Mouse (Mus musculus): ENCODE results near the gene Pcdh15. TPM values are rescaled to one million over a fixed set of nuclear protein-coding genes. Genes with fewer than 3 reads are reported as not detected.

The Pcdh15 gene
- polyA plus RNA-seq, 1 experiment from 2014 or later, result 0.07 TPM

GRCm38 (mm10) chr10:73667501-73667900, 568.4 kb downstream of the Pcdh15 start:
- Histone ChIP-seq H3K36me3 (ENCODE audit: control insufficient read depth, insufficient read depth) (no peaks in the 10 kb centered on the region), H3K27ac (ENCODE audit: low read length) (no peak overlapping the region), H3K4me1 (ENCODE audit: control insufficient read depth, low read depth, low read length) (no peaks in the 10 kb centered on the region), H3K27me3 (ENCODE audit: control insufficient read depth, insufficient read depth, low read depth, low read length) (no peaks in the 10 kb centered on the region), H3K9ac (ENCODE audit: low read depth, low read length) (no peak overlapping the region), H3K4me3 (ENCODE audit: low read depth, low read length) (no peak overlapping the region), H3K9me3 (replicated peaks; ENCODE audit: control insufficient read depth, low read length) (no peaks in the 10 kb centered on the region), H3K4me2 (ENCODE audit: low read depth, low read length) (no peak overlapping the region)
- 73% methylated on average over 1 of the region's 1 CpGs for WGBS (ENCODE audit: insufficient replicate concordance)
- ATAC-seq (ENCODE audit: low read depth), result no peak

GRCm38 (mm10) chr10:73700519-73701286, 601.6 kb downstream of the Pcdh15 start:
- no peak for ATAC-seq (ENCODE audit: low read depth)
- Histone ChIP-seq H3K4me3 (ENCODE audit: low read depth, low read length) (no peak overlapping the region), H3K4me1 (ENCODE audit: control insufficient read depth, low read depth, low read length) (no peaks in the 10 kb centered on the region), H3K4me2 (ENCODE audit: low read depth, low read length) (no peak overlapping the region), H3K36me3 (ENCODE audit: control insufficient read depth, insufficient read depth) (no peaks in the 10 kb centered on the region), H3K9ac (ENCODE audit: low read depth, low read length) (no peak overlapping the region), H3K27me3 (ENCODE audit: control insufficient read depth, insufficient read depth, low read depth, low read length) (no peaks in the 10 kb centered on the region), H3K27ac (ENCODE audit: low read length) (no peak overlapping the region), H3K9me3 (replicated peaks; ENCODE audit: control insufficient read depth, low read length) (no peaks in the 10 kb centered on the region)
- WGBS (ENCODE audit: insufficient replicate concordance), result 45% methylated on average over 5 of the region's 5 CpGs

DNA sequence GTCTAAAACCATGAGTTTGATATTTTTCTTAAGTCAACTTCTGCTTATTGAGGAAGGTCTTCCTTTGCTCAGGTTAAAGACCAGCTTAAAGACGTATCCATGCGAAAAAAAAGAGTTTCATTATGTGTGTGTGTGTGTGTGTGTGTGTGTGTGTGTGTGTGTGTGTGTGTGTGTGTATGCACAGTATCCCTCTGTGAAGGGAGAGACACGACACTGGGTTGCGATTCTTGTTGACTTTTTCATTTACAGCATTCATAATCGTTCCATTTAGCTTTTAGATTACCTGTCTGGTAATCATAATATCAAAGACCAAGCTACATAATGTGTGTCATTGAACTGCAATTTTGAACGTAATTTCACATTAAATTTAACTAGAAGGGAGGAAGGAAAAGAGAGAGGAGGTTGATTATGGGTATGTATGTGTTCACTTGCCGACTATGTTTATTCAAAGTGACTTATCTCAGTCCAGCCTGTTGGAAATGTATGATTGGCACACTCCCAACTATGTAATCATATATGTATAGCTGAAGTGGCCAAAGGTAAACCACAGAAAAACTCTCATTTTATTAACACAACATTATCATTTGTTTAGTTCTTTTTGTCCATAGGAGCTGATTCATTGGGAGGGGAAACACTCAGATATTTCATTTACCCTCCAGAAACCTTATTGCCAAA, 626.6 kb downstream of the Pcdh15 start:
- WGBS (ENCODE audit: insufficient replicate concordance), result 62% methylated on average over 7 of the region's 7 CpGs
- Histone ChIP-seq H3K27me3 (ENCODE audit: control insufficient read depth, insufficient read depth, low read depth, low read length) (no peaks in the 10 kb centered on the region), H3K4me1 (ENCODE audit: control insufficient read depth, low read depth, low read length) (no peaks in the 10 kb centered on the region), H3K36me3 (ENCODE audit: control insufficient read depth, insufficient read depth) (no peaks in the 10 kb centered on the region), H3K4me2 (ENCODE audit: low read depth, low read length) (no peak overlapping the region), H3K4me3 (ENCODE audit: low read depth, low read length) (no peak overlapping the region), H3K9me3 (replicated peaks; ENCODE audit: control insufficient read depth, low read length) (no peaks in the 10 kb centered on the region; the same call in 1 of the 2 replicates), H3K9ac (ENCODE audit: low read depth, low read length) (no peak overlapping the region), H3K27ac (ENCODE audit: low read length) (no peak overlapping the region)
- no peak for ATAC-seq (ENCODE audit: low read depth)

- no peak overlapping the region for H3K9ac ChIP-seq (ENCODE audit: low read depth, low read length)
- no peaks in the 10 kb centered on the region for H3K27me3 ChIP-seq (ENCODE audit: control insufficient read depth, insufficient read depth, low read depth, low read length)
- no peaks in the 10 kb centered on the region for H3K4me1 ChIP-seq (ENCODE audit: control insufficient read depth, low read depth, low read length)
- H3K4me2 ChIP-seq (ENCODE audit: low read depth, low read length), result no peak overlapping the region
- WGBS (ENCODE audit: insufficient replicate concordance), result 69% methylated on average over 7 of the region's 7 CpGs
- ATAC-seq (ENCODE audit: low read depth), result no peak
- H3K9me3 ChIP-seq (replicated peaks; ENCODE audit: control insufficient read depth, low read length), result no peaks in the 10 kb centered on the region
- no peak overlapping the region for H3K4me3 ChIP-seq (ENCODE audit: low read depth, low read length)
- H3K36me3 ChIP-seq (ENCODE audit: control insufficient read depth, insufficient read depth), result no peaks in the 10 kb centered on the region
- H3K27ac ChIP-seq (ENCODE audit: low read length), result no peak overlapping the region
Observed at GRCm38 (mm10) chr10:73733246-73733645, 634.1 kb downstream of the Pcdh15 start.

DNA sequence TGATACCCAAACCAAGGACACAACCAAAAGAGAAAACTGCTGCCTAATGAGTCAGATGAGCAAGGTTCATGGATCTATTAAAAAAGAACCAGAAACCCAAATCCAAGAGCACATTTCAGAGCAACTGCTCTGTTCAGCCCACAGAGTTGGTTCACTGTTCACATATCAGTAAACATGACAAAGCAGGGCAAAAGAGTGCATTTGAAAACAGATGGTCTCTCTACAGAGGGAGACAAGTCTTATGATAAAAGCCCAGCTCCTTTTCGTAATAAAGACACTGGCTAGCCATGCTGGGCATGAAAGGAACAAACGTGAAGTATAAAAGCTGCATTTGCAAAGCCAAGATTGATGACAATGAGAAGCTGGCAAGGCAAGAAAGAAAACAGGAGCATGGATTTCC, 649.9 kb downstream of the Pcdh15 start:
- H3K27ac ChIP-seq (ENCODE audit: low read length), result no peak overlapping the region

DNA sequence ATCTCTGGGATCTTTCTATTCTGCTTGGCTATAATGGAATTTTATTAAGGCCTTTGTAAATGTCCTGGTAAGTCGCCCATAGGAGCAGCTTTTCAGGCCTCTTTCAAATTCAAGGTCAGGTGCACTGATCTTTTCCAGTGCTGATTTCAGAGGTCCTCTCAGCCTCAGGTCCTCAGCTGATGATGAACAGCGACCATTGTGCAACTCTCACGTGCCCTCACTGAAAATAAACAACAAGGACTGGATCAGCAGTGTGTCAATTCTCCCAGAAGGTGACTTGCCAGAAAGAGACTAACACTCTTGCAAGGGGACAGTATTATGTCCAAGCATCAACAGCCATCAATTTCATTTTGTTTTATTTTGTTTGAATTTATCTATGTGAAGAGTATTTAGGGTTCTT, 654.7 kb downstream of the Pcdh15 start:
- ATAC-seq (ENCODE audit: low read depth), result no peak
- H3K36me3 ChIP-seq (ENCODE audit: control insufficient read depth, insufficient read depth), result no peaks in the 10 kb centered on the region
- no peak overlapping the region for H3K9ac ChIP-seq (ENCODE audit: low read depth, low read length)
- no peaks in the 10 kb centered on the region for H3K27me3 ChIP-seq (ENCODE audit: control insufficient read depth, insufficient read depth, low read depth, low read length)
- 24% methylated on average over 3 of the region's 3 CpGs for WGBS (ENCODE audit: insufficient replicate concordance)
- H3K27ac ChIP-seq (ENCODE audit: low read length), result no peak overlapping the region
- no peak overlapping the region for H3K4me3 ChIP-seq (ENCODE audit: low read depth, low read length)
- H3K4me1 ChIP-seq (ENCODE audit: control insufficient read depth, low read depth, low read length), result no peaks in the 10 kb centered on the region
- no peaks in the 10 kb centered on the region for H3K9me3 ChIP-seq (replicated peaks; ENCODE audit: control insufficient read depth, low read length)
- no peak overlapping the region for H3K4me2 ChIP-seq (ENCODE audit: low read depth, low read length)

More for the DNA sequence above, 649.9 kb downstream of the Pcdh15 start:
- no peaks in the 10 kb centered on the region for H3K27me3 ChIP-seq (ENCODE audit: control insufficient read depth, insufficient read depth, low read depth, low read length)
- no peaks in the 10 kb centered on the region for H3K4me1 ChIP-seq (ENCODE audit: control insufficient read depth, low read depth, low read length)
- H3K4me2 ChIP-seq (ENCODE audit: low read depth, low read length), result no peak overlapping the region
- no peak overlapping the region for H3K4me3 ChIP-seq (ENCODE audit: low read depth, low read length)
- H3K9me3 ChIP-seq (replicated peaks; ENCODE audit: control insufficient read depth, low read length), result no peaks in the 10 kb centered on the region
- no peaks in the 10 kb centered on the region for H3K36me3 ChIP-seq (ENCODE audit: control insufficient read depth, insufficient read depth)
- no peak overlapping the region for H3K9ac ChIP-seq (ENCODE audit: low read depth, low read length)
- 41% methylated on average over 2 of the region's 2 CpGs for whole genome bisulfite sequencing (ENCODE audit: insufficient replicate concordance)
- ATAC-seq (ENCODE audit: low read depth), result no peak

DNA sequence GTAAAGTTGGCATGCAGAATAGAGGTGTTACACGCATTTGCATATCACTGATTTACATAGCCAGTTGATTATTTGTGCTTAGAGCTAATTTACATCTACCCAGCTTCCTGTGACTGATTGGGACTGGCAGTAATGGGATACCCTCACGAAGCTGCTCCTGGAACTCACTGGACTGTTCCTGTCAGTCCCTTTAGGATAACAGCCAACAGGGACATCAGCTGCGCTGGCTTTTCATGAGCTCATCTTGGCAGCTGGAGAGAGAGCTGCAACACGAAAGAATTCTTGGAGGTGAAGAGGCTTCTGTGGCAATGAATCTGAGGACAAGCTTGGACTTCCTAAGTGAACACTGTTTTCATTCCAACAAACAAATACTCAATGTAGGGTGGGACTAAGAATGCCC, 683.8 kb downstream of the Pcdh15 start:
- no peak overlapping the region for H3K4me2 ChIP-seq (ENCODE audit: low read depth, low read length)
- no peak overlapping the region for H3K27ac ChIP-seq (ENCODE audit: low read length)
- no peaks in the 10 kb centered on the region for H3K9me3 ChIP-seq (replicated peaks; ENCODE audit: control insufficient read depth, low read length)
- H3K4me3 ChIP-seq (ENCODE audit: low read depth, low read length), result no peak overlapping the region
- 41% methylated on average over 4 of the region's 4 CpGs for WGBS (ENCODE audit: insufficient replicate concordance)
- H3K9ac ChIP-seq (ENCODE audit: low read depth, low read length), result no peak overlapping the region
- no peaks in the 10 kb centered on the region for H3K36me3 ChIP-seq (ENCODE audit: control insufficient read depth, insufficient read depth)
- H3K4me1 ChIP-seq (ENCODE audit: control insufficient read depth, low read depth, low read length), result no peaks in the 10 kb centered on the region
- no peak for ATAC-seq (ENCODE audit: low read depth)
- H3K27me3 ChIP-seq (ENCODE audit: control insufficient read depth, insufficient read depth, low read depth, low read length), result no peaks in the 10 kb centered on the region

- H3K27me3 ChIP-seq (ENCODE audit: control insufficient read depth, insufficient read depth, low read depth, low read length), result no peaks in the 10 kb centered on the region
- no peak overlapping the region for H3K9ac ChIP-seq (ENCODE audit: low read depth, low read length)
- H3K4me3 ChIP-seq (ENCODE audit: low read depth, low read length), result no peak overlapping the region
- no peak overlapping the region for H3K4me2 ChIP-seq (ENCODE audit: low read depth, low read length)
- 69% methylated on average over 3 of the region's 3 CpGs for WGBS (ENCODE audit: insufficient replicate concordance)
- no peaks in the 10 kb centered on the region for H3K9me3 ChIP-seq (replicated peaks; ENCODE audit: control insufficient read depth, low read length)
- no peaks in the 10 kb centered on the region for H3K4me1 ChIP-seq (ENCODE audit: control insufficient read depth, low read depth, low read length)
- no peak for ATAC-seq (ENCODE audit: low read depth)
- H3K27ac ChIP-seq (ENCODE audit: low read length), result no peak overlapping the region
- no peaks in the 10 kb centered on the region for H3K36me3 ChIP-seq (ENCODE audit: control insufficient read depth, insufficient read depth)
Observed at GRCm38 (mm10) chr10:73788163-73788562, 689.0 kb downstream of the Pcdh15 start.

DNA sequence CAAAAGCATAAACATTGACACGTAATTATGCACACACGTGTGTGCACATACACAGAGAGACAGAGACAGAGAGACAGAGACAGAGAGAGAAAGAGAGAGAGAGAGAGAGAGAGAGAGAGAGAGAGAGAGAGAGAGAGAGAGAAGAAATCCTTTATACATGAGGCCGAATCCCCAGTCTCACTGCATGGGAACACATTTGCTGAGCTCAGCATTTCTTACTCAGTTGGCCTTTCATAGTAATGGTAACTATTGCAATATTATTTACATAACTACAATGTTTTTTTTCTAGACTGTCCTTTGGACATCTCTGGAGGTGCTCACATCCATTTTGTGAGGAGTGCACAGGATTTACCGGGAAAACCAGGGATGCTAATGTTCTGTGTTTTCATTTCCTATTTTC, 705.9 kb downstream of the Pcdh15 start:
- H3K9ac ChIP-seq (ENCODE audit: low read depth, low read length), result no peak overlapping the region
- H3K9me3 ChIP-seq (replicated peaks; ENCODE audit: control insufficient read depth, low read length), result no peaks in the 10 kb centered on the region
- H3K4me3 ChIP-seq (ENCODE audit: low read depth, low read length), result no peak overlapping the region
- 68% methylated on average over 4 of the region's 4 CpGs for WGBS (ENCODE audit: insufficient replicate concordance)
- H3K27ac ChIP-seq (ENCODE audit: low read length), result no peak overlapping the region
- no peaks in the 10 kb centered on the region for H3K36me3 ChIP-seq (ENCODE audit: control insufficient read depth, insufficient read depth)
- ATAC-seq (ENCODE audit: low read depth), result no peak
- H3K27me3 ChIP-seq (ENCODE audit: control insufficient read depth, insufficient read depth, low read depth, low read length), result no peaks in the 10 kb centered on the region
- H3K4me1 ChIP-seq (ENCODE audit: control insufficient read depth, low read depth, low read length), result no peaks in the 10 kb centered on the region
- no peak overlapping the region for H3K4me2 ChIP-seq (ENCODE audit: low read depth, low read length)

All from liver, embryonic 16.5 days (tissue).